Mouse (Mus musculus) ES-E14 (cell line): Measurements from ENCODE around the gene Psmg4. TPM values are rescaled to one million over a fixed set of nuclear protein-coding genes. Genes with fewer than 3 reads are reported as not detected.

Source experiments
- DNase-seq: peaks from one replicate; pipeline ENCODE4 v3.0.0-alpha.2; 2013; ENCODE audit warnings: low read depth, low spot score
- H3K27ac ChIP-seq: 2 replicates; pipeline ENCODE4 v1.5.1; 2012; ENCODE audit warnings: low read depth, mild to moderate bottlenecking, low read length, moderate library complexity, mixed read lengths; ENCODE audit not compliant: poor library complexity, insufficient read depth, severe bottlenecking
- H3K36me3 ChIP-seq: 2 replicates; pipeline ENCODE4 v1.6.1; 2012; ENCODE audit warnings: mild to moderate bottlenecking, low read length, moderate library complexity, mixed read lengths; ENCODE audit not compliant: control insufficient read depth, poor library complexity, insufficient read depth, severe bottlenecking
- H3K4me1 ChIP-seq, 2 experiments: fragments of 150-350 bp in 1 of 2; sonication (generic) in 1 of 2; 2 replicates each; pipeline ENCODE4 v1.6.1; 2012; ENCODE audit warnings: low read length in 2 of 2, mild to moderate bottlenecking in 1 of 2, mixed read lengths in 1 of 2; ENCODE audit not compliant: control insufficient read depth in 2 of 2, insufficient read depth in 2 of 2, poor library complexity in 1 of 2
- H3K4me3 ChIP-seq, 2 experiments: fragments of 150-350 bp in 1 of 2; sonication (generic) in 1 of 2; 2 replicates each; pipeline ENCODE4 v1.5.1; 2012; ENCODE audit warnings: low read length in 2 of 2, low read depth in 1 of 2, mild to moderate bottlenecking in 1 of 2, mixed read lengths in 1 of 2; ENCODE audit not compliant: insufficient read depth in 1 of 2, poor library complexity in 1 of 2, severe bottlenecking in 1 of 2
- H3K9ac ChIP-seq: 2 replicates; pipeline ENCODE4 v1.6.1; 2012; ENCODE audit warnings: low read depth, mild to moderate bottlenecking, low read length, mixed read lengths; ENCODE audit not compliant: poor library complexity, insufficient read depth, severe bottlenecking
- H3K9me3 ChIP-seq: fragments of 150-350 bp; sonication (generic); 2 replicates; pipeline ENCODE4 v1.6.1; 2012; ENCODE audit warnings: low read depth, mild to moderate bottlenecking, low read length; ENCODE audit not compliant: control insufficient read depth, insufficient read depth
- CHD2 ChIP-seq: IDR thresholded peaks from 2 replicates; pipeline ENCODE4 v1.6.1; 2014; ENCODE audit warnings: mild to moderate bottlenecking, low read depth, low read length, inconsistent platforms
- HCFC1 ChIP-seq: IDR thresholded peaks from 2 replicates; pipeline ENCODE4 v1.6.1; 2012; ENCODE audit warnings: low read length, inconsistent platforms, borderline replicate concordance; ENCODE audit not compliant: insufficient read depth
- MAFK ChIP-seq: IDR thresholded peaks from 2 replicates; pipeline ENCODE4 v1.6.1; 2014; ENCODE audit warnings: mild to moderate bottlenecking, low read depth, low read length, inconsistent platforms; ENCODE audit not compliant: insufficient read depth
- ZC3H11A ChIP-seq: IDR thresholded peaks from 2 replicates; pipeline ENCODE4 v1.6.1; 2012; ENCODE audit warnings: low read depth, mild to moderate bottlenecking, inconsistent platforms, low read length, borderline replicate concordance
- ZNF384 ChIP-seq: IDR thresholded peaks from 2 replicates; pipeline ENCODE4 v1.6.1; 2012; ENCODE audit warnings: low read depth, low read length, inconsistent platforms
- in situ Hi-C, 2 experiments: fragments of 600-800 bp; cut with MboI; formaldehyde crosslinking; loops; one replicate each; pipeline ENCODE4 v1.15.1; 2025; ENCODE audit warnings: low sequenced_read_pairs in 2 of 2, inconsistent platforms in 1 of 2; ENCODE audit not compliant: unreplicated experiment in 2 of 2
- total RNA-seq: library from RNA; depleted of rRNA; stranded (reverse); fragments of 300-350 nt; gene quantifications from 2 replicates; pipeline ENCODE4 v1.2.3, GENCODE M21; 2012

Psmg4 gene
- total RNA-seq, 1 experiment = 80.1 TPM

DNA sequence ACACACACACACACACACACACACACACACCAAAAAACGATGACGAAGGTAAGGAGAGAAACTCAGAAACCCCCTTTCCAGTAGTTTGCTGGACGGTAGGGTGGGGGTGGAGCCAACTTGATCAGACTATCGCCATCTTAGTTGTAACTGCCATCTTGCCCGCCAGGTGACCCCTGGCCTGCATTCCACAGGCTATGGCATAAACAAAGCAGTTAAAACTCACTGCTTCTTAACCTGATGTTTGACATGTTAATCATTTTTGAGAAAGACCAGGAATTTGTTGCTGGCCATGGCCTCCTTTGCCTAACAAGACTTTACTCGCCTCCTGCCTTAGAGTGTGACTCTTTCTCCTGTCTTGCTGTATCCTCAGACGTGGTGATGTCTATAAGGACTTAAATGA is 10.1 kb upstream of the Psmg4 start:
- no peak overlapping the region for H3K4me3 ChIP-seq
- peaks cover 31 to 32% of the 10 kb centered on the region in 2 experiments for H3K4me1 ChIP-seq
- H3K9me3 ChIP-seq = no peaks in the 10 kb centered on the region
- no peak overlapping the region for H3K9ac ChIP-seq
- TF ChIP-seq CHD2 (no peak), HCFC1 (no peak), ZNF384 (no peak), MAFK (no peak), ZC3H11A (no peak)
- H3K36me3 ChIP-seq = no peaks in the 10 kb centered on the region
- no peak for DNase-seq
- in situ Hi-C loops = no loop called here
- H3K27ac ChIP-seq = peak overlapping the region; percentile 83; the same call in 1 of the 2 replicates

DNA sequence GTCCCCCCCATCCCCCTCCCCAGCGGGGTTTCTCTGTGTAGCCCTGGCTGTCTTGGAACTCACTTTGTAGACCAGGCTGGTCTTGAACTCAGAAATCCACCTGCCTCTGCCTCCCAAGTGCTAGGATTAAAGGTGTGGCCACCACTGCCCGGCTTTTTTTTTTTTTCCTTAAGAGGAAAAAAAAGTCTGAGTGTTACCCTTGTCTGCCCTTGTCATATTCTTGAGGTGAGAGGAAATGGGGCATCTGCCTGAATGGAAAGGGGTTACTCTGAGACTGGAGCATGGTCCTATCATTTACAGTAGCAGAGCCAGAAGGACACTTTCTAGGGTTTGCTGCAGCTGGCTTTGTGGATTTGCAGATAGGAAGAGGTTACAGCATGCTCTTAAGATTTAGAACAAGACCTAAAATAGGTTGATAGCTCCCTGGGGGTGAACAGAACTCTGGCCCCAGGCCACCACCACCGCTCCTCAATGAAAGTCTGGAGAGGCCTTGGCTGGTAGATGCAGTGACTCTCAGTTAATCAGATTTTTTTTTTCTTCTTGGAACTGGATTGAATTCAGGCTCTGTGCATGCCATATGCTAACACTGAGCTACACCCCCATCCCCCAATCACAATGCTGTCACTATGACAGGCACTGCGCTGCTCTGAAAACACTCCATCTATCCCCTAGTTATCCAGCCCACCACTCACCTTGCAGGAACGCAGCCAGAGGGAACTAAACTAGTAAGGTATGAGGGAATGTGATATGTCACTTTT is 9.3 kb upstream of the Psmg4 start:
- Histone ChIP-seq H3K36me3 (no peaks in the 10 kb centered on the region), H3K27ac (peak overlapping the region; percentile 63)

GRCm38 (mm10) chr13:34154217-34154930 is 8.4 kb upstream of the Psmg4 start:
- TF ChIP-seq ZNF384 (peak; percentile 19; the same call in 1 of the 2 replicates), ZC3H11A (peak; percentile 50; the same call in 1 of the 2 replicates), CHD2 (0 out of 2 replicates have a peak, but pooled peaks have one; percentile 26), HCFC1 (no peak), MAFK (0 out of 2 replicates have a peak, but pooled peaks have one; percentile 58)
- Histone ChIP-seq H3K36me3 (no peaks in the 10 kb centered on the region), H3K9me3 (no peaks in the 10 kb centered on the region), H3K4me1 (peaks cover 24 to 26% of the 10 kb centered on the region in 2 experiments), H3K9ac (peak overlapping the region; percentile 35; the same call in 1 of the 2 replicates), H3K27ac (peak overlapping the region; percentile 63; the same call in 1 of the 2 replicates), H3K4me3 (no peak overlapping the region)
- in situ Hi-C loops = no loop called here
- peak; percentile 95 for DNase-seq

More for the DNA sequence above, 9.3 kb upstream of the Psmg4 start:
- H3K4me1 ChIP-seq = peaks cover 27 to 28% of the 10 kb centered on the region in 2 experiments
- no peak overlapping the region; the same call in 1 of the 2 replicates for H3K9ac ChIP-seq
- no peaks in the 10 kb centered on the region for H3K9me3 ChIP-seq
- no peak for DNase-seq
- TF ChIP-seq ZNF384 (peak; percentile 89), CHD2 (no peak)
- H3K4me3 ChIP-seq = no peak overlapping the region
- in situ Hi-C loops = no loop called here

GRCm38 (mm10) chr13:34154931-34155272 is 7.9 kb upstream of the Psmg4 start:
- TF ChIP-seq ZC3H11A (0 out of 2 replicates have a peak, but pooled peaks have one; percentile 22), CHD2 (no peak)
- Histone ChIP-seq H3K4me3 (no peak overlapping the region), H3K9ac (peak overlapping the region; percentile 35; the same call in 1 of the 2 replicates), H3K4me1 (peaks cover 19 to 22% of the 10 kb centered on the region in 2 experiments), H3K9me3 (no peaks in the 10 kb centered on the region), H3K27ac (peak overlapping the region; percentile 50; the same call in 1 of the 2 replicates), H3K36me3 (no peaks in the 10 kb centered on the region)
- DNase-seq = peak; percentile 75
- in situ Hi-C loops = no loop called here
